Mouse (Mus musculus) adrenal gland, postnatal 14 days (tissue): ENCODE results near the gene Cops7b. TPM values are rescaled to one million over a fixed set of nuclear protein-coding genes. Genes with fewer than 3 reads are reported as not detected.
"Not testable (repeated sequence)": the region's sequence is repeated elsewhere in the genome, so short reads cannot be mapped to it uniquely, and the experiment has no call there.

Source experiments
- DNase-seq: peaks from one replicate; pipeline ENCODE4 v3.0.0; 2021; ENCODE audit warnings: mixed read lengths
- long read RNA-seq, 2 experiments: library from polyadenylated mRNA; stranded (forward); transcript quantifications; one replicate each; pipeline ENCODE4 v2.0.0; 2021
- total RNA-seq: library from RNA; stranded (reverse); gene quantifications from 2 replicates; pipeline ENCODE4 v1.2.3, GENCODE M21; 2021

Gene Cops7b
- total RNA-seq: 13.7 and 13.8 TPM in 2 replicates
- long read RNA-seq, experiment 1, full-length matches to known transcripts: 10 of 14 reads
- long read RNA-seq, experiment 1, partial matches to known transcripts: 3 of 14 reads
- long read RNA-seq, experiment 1, other reads (novel, unspliced or antisense): 1 of 14 reads
- long read RNA-seq, experiment 2, transcript Cops7b-201 (7 exons, 2,231 nt): major isoform, 6 of 18 reads
- long read RNA-seq, experiment 2, partial matches to known transcripts: 0 of 18 reads
- long read RNA-seq, experiment 2, other reads (novel, unspliced or antisense): 10 of 18 reads

GRCm38 (mm10) chr1:86582451-86583096, at the start of gene Cops7b, which contains the start of gene Pde6d:
TSS of gene Cops7b (plus strand) at chr1:86582904.
TSS of gene Pde6d (minus strand) at chr1:86582629.
- peak; percentile 96 for DNase-seq

DNA sequence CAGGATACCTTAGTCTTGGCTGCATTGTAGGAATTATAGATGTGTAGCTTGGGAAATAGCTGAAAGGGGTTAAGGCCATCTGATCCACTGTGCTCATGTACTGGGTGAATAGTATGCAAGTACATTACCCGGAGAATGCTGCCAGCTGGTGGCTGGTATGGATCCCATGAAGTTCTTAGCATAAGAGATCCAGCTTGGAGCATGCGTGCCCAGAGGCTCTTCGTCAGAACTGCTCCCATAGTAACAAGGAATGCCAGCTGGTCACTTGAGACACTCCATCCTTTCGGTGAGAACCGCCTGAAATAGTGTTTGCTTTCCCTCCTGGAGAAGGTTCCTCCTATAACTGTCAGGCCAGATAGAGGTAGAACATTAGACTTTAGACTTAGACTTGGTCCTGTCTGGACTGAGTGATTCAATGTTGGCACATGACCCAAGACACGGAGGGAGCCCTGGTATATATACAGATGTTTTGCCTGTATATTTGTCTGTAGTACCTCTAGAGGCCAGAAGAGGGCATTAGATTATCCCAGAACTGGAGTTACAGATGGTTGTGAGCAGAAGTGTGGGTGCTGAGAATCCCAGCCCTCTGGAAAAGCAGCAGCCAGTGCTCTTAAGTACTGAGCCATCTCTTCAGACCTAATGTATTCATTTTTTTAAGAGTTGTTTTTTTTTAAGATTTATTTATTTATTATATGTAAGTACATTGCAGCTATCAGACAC, 49.1 kb upstream of the Cops7b start:
- no peak for DNase-seq

- peak; percentile 37 for DNase-seq
These were observed 44.3 kb upstream of the Cops7b start for GRCm38 (mm10) chr1:86538383-86538782.

DNA sequence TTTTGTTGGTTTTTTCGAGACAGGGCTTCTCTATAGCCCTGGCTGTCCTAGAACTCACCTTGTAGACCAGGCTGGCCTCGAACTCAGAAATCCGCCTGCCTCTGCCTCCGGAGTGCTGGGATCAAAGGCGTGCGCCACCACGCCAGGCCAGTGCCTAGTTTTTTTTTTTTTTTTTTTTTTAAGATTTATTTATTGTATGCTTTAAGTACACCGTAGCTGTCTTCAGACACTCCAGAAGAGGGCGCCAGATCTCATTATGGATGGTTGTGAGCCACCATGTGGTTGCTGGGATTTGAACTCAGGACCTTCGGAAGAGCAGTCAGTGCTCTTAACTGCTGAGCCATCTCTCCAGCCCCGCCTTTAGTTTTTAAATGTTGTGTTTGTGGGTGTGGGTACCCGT, 43.1 kb upstream of the Cops7b start:
- DNase-seq: not testable (repeated sequence)

GRCm38 (mm10) chr1:86542584-86542983, 40.1 kb upstream of the Cops7b start:
- DNase-seq: no peak

DNA sequence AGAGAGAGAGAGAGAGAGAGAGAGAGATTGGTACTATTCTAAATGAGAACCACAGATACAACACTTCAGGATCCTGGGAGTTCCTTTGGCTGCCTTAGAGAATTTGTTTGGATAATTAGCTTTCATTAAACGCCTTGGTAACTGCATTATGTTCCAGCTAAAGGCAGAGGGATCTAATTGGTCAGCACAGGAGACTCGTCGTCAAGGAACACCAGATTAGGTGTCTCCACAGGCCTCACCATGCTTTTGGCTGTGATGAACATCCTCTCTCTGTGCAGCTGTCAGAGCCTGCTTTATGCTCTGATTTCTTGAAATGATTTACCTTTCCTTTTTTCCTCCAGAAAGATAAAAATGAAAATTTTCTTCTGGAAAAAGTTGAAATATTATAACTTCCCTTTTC, 35.9 kb upstream of the Cops7b start:
- DNase-seq: no peak

DNA sequence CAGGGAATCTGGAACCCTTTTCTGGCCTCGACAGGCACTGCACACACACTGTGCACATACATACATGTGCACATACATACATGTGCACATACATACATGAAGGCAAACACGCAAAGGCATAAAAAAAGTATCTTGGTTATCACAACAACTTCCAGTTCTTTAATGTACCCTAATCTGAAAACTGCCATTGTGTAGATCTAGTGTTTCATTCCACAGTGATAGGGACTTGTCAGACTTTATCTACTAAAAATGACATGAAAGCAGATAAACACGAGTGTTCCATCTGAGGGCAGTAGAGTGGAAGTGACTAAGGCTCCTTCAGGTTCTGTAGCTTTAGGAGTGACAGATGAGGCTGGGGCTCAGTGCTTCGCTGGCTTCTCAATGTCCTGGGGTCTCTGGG, 31.4 kb upstream of the Cops7b start:
- no peak for DNase-seq

DNA sequence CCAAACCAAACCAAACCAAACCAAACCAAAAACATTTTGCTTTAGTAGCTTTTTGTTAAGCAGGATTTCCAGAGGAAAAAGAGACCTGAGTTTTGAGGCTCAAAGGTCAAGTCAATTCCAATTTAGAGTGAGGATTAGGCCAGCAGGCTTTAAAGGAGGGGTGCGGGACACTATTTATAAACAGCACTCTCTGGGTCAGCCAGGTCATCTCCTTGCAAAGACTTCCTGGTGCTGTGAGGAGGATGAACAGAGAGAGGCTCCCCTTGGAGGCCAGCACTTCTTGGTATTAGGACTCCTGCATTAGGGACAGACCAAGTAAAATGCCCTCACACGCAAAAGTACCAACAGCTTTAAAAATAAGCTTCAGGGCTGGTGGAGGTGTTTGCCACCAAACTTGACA, 30.8 kb upstream of the Cops7b start:
- no peak for DNase-seq

DNA sequence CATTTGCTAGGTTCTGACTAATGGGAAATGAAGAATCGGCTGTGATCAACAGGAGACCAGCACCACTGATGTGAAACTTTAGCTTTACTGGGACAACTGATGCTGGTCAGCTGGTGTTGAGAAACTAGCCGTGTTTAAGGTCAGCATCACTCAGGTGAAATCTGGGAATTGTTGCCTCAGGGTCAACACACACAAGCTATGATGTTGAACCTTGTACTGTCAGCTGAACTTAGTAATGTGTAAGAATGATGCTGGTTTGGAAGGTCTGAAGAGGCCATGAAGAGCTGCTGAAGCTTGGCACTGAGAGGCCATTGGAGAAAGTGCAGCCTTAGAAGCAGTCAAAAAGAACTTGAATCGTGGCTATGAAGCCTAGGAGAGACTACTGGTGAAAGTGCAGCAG, 27.0 kb upstream of the Cops7b start:
- DNase-seq: no peak

DNA sequence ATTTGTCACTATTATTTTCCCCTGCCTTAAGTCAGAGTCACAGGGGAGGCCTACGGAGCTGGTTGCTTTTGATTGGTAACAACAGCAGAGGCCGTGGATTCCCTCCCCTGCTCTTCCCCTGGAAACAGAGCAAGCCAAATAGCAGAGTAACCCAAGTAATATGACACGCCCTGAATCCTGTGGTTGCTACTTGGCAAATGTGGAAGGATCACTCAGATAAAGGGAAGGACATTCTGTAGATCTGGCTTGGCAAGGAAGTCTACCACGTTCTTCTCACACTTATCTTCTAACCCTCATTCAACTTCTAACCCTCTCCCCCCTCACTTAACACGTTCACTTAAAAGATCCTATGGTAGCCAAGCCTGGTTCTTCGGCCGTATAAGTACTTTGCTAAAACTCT, 24.8 kb upstream of the Cops7b start:
- DNase-seq: no peak

- DNase-seq: no peak
These were observed 23.5 kb upstream of the Cops7b start for GRCm38 (mm10) chr1:86559232-86559631.

- DNase-seq: no peak
These were observed 20.0 kb upstream of the Cops7b start for GRCm38 (mm10) chr1:86562663-86563062.

GRCm38 (mm10) chr1:86568409-86568808, 14.3 kb upstream of the Cops7b start:
- no peak for DNase-seq

DNA sequence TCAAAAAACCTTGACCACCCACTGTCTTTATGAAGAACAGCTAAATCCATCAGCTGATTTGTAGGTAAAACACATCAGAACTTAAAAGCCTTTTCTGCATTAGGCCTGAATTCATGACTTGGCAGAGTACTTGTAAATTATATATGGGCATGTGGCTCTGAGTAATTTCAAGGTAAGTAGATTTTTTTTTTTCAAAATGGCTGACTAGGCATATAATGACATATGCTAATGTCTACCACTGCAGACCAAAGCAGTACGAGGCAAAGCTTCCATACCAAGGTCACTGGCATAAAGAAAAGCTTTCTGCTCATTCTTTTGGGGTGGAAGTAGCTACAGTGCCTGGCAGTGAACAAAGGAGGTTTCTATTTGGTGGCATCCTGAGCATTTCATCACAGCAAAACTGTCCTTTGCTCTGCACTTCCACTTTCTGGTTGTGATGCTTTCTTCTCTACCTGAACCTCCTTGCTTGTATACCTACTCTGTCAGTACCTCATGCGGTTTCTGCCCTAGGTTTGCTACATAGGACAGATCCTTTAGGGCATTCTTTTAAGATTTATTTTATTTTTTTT, 13.3 kb upstream of the Cops7b start:
- no peak for DNase-seq

DNA sequence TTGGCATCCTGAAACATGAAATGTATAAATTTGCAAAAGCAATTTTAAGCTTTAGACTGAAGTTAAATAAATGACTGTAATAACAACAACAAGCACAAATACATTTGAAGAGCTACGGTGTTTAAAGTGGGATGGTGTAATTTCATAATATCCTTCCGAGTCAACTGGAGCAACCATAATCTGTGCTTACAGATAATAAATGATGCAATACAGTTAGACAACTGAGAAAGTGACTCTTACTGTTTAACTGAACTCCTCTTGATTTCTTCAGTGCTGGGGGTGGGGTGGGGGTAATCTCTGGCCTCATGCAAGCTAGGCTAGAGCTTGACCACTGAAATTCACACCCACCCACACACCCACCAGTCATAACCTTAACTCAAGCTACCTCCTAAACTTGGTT, 11.3 kb upstream of the Cops7b start:
- DNase-seq: no peak

GRCm38 (mm10) chr1:86571941-86572340, 10.8 kb upstream of the Cops7b start:
- DNase-seq: no peak

DNA sequence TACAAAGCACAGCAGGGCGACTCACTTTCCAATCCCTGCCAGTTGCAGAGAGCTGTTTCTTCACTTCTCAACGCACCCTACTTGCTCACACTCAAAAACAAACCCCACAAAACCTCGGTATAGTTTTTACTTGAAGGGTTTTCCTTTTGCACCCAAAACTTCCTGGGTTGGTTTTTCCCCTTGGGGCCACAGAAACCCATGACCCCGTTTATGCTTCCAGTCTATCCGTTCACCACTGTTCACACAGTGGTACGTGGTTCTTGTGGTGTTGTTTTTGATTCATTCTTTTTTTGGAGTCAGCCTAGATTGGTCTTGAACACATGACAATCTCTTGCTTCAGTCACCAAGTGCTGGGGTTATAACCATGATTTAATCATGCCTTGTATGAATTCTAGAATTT, 2.3 kb upstream of the Cops7b start:
- DNase-seq: no peak

DNA sequence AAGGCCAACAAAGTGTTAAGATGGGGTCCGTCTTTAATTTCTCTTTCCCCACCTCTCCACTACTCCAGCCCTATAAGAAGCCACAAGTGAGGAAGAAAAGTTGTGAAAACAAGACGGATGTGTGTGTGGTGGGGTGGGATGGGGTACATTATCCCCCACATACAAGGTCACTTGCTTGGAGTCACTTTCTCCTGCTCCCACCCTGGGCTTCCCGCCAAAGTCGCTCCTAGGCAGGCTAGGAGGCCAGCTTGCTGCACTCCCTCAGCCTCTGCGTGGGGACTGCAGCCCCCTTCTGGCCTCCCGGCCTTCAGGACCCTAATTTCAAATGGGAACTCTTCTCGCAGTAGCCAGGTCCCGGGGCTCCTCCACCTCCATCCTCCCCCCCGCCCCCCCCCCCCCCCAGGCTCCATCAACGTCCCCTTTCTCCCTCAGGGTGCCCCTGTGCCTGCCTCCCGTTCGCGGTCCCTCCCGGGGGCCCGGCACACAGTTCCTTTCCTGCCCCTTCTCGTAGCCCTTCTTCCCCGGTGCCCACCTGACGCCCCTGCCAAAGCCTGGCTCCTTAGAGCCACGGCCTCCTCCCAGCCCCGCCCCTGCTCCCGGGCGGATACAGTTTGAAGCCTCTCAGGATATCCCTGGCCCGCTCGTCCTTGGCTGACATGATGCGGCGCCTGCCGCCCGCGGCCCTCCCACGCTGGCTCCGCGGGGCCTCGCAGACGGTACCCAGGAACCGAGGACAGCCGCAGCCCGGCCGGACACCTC, 833 bp upstream of the Cops7b start:
- DNase-seq: peak; percentile 37

DNA sequence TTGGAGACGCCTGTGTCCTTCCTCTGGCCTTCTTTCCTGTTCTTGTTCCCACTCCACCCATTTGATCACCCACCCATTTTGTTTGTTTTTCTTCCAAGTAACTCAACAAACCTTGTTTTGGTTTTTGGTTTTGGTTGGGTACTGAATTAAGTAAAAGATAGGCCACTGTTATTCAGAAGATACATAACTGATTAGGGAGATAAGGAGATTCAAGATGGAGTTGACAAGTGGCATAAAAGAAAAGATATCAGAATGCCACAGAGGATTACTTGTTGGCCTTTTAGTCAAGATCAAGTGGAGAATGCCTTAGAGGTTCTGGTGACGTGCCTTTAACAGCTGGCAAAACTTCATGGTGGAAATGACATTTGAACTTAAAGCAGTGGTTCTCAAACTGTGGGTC, 1.0 kb downstream of the Cops7b start:
- DNase-seq: no peak

DNA sequence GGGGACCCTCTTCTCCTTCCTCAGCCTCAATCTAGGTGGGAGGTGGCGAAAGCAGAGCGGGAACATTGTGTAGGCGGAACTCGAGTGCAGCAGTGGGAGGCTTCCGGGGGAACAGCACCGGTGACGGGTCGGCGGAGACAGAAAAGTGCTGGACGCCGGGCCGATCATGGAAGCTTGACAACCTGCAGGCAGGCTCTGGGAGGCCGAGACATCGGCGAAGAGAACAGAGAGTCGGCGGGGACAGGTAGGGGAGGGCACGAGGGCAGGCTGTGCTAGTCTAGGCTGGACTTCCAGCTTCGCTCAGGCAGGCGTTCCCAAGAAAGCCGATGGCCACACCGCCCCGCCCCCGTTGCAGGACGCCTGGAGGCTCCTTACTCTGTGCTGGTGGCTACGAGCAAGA, 4.3 kb downstream of the Cops7b start:
- peak; percentile 91 for DNase-seq

GRCm38 (mm10) chr1:86594539-86594938, 11.8 kb downstream of the Cops7b start:
- DNase-seq: no peak

- no peak for DNase-seq
These were observed 12.6 kb downstream of the Cops7b start for GRCm38 (mm10) chr1:86595315-86595714.
